Mouse (Mus musculus): ENCODE measurements around the gene Kcnk5. TPM values are rescaled to one million over a fixed set of nuclear protein-coding genes. Genes with fewer than 3 reads are reported as not detected.

The Kcnk5 gene
- polyA plus RNA-seq, 1 experiment, result 6.1 TPM

GRCm38 (mm10) chr14:20224576-20225218 lies 43.1 kb upstream of the Kcnk5 start:
- no peak for DNase-seq
- H3K36me3 ChIP-seq (ENCODE audit: control insufficient read depth, insufficient read depth, low read length), result no peaks in the 10 kb centered on the region
- 84% methylated on average over 10 of the region's 10 CpGs for WGBS
- no peak overlapping the region for H3K4me3 ChIP-seq (ENCODE audit: control insufficient read depth, insufficient read depth, low read length)
- no peaks in the 10 kb centered on the region for H3K27me3 ChIP-seq (ENCODE audit: control insufficient read depth, insufficient read depth, low read length)
- no peak overlapping the region for H3K27ac ChIP-seq (ENCODE audit: control insufficient read depth, insufficient read depth, low read length)
- TF ChIP-seq POLR2A (IDR thresholded peaks at IDR 0.05; ENCODE audit: control insufficient read depth, extremely low read depth, insufficient read depth, low read length, poor library complexity) (no peak), CTCF (IDR thresholded peaks at IDR 0.05; ENCODE audit: borderline replicate concordance, control insufficient read depth, extremely low read depth, insufficient read depth, low read length, poor library complexity) (no peak)
- H3K4me1 ChIP-seq (replicated peaks; ENCODE audit: control insufficient read depth, insufficient read depth, low read length), result peaks cover 5% of the 10 kb centered on the region; the same call in 1 of the 2 replicates

GRCm38 (mm10) chr14:20224163-20224562 lies 42.6 kb upstream of the Kcnk5 start:
- DNase-seq, result no peak
- TF ChIP-seq CTCF (IDR thresholded peaks at IDR 0.05; ENCODE audit: borderline replicate concordance, control insufficient read depth, extremely low read depth, insufficient read depth, low read length, poor library complexity) (no peak), POLR2A (IDR thresholded peaks at IDR 0.05; ENCODE audit: control insufficient read depth, extremely low read depth, insufficient read depth, low read length, poor library complexity) (no peak)
- Histone ChIP-seq H3K4me3 (ENCODE audit: control insufficient read depth, insufficient read depth, low read length) (no peak overlapping the region), H3K4me1 (replicated peaks; ENCODE audit: control insufficient read depth, insufficient read depth, low read length) (peaks cover 5% of the 10 kb centered on the region; the same call in 1 of the 2 replicates), H3K27ac (ENCODE audit: control insufficient read depth, insufficient read depth, low read length) (no peak overlapping the region), H3K36me3 (ENCODE audit: control insufficient read depth, insufficient read depth, low read length) (no peaks in the 10 kb centered on the region), H3K27me3 (ENCODE audit: control insufficient read depth, insufficient read depth, low read length) (no peaks in the 10 kb centered on the region)
- WGBS, result 55% methylated on average over 4 of the region's 4 CpGs

DNA sequence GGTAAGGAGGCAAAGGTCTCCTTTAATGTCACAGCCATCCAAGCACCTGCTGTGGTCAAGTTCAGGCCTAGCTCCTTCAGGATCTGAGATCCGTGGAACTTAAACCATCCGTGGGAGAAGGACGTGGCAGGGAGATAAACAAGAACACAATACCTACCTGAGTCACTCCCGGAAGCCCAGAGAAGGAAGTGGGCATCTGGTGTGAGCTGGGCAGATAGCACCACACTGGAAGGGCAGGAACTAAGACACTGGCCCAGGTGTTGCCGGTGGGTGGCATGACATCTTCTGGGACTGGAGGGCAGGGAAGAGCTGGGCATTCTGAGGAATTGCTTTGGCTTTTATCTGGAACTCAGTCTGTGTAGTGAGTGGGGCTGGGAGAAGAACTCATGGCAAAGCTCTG lies 41.6 kb upstream of the Kcnk5 start:
- H3K27ac ChIP-seq (ENCODE audit: control insufficient read depth, insufficient read depth, low read length), result no peak overlapping the region
- WGBS, result 12% methylated on average over 5 of the region's 5 CpGs
- H3K4me3 ChIP-seq (ENCODE audit: control insufficient read depth, insufficient read depth, low read length), result no peak overlapping the region

DNA sequence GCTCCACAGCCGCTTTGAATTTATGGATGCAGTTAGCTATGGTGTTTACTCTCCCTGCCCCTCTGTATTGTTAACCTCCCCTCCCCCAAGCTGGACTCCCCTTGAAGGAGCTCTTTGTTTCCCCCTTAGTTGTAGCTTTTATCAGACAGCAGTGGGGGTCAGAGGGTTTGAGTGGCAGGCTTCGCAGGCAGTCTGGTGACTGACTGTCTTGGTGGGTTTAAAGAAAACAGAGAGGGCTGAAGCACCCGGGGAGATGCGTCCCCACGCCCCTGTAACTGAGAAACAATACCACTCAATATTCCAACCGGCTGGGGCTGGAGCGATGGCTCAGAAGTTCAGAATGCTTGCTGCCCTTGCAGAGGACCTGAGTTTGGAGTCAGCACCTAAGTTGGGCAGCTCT lies 39.5 kb upstream of the Kcnk5 start:
- Histone ChIP-seq H3K4me1 (replicated peaks; ENCODE audit: control insufficient read depth, insufficient read depth, low read length) (peaks cover 5% of the 10 kb centered on the region; the same call in 1 of the 2 replicates), H3K27me3 (ENCODE audit: control insufficient read depth, insufficient read depth, low read length) (no peaks in the 10 kb centered on the region), H3K27ac (ENCODE audit: control insufficient read depth, insufficient read depth, low read length) (no peak overlapping the region), H3K36me3 (ENCODE audit: control insufficient read depth, insufficient read depth, low read length) (no peaks in the 10 kb centered on the region), H3K4me3 (ENCODE audit: control insufficient read depth, insufficient read depth, low read length) (no peak overlapping the region)
- no peak for TF ChIP-seq POLR2A (IDR thresholded peaks at IDR 0.05; ENCODE audit: control insufficient read depth, extremely low read depth, insufficient read depth, low read length, poor library complexity)
- TF ChIP-seq CTCF (IDR thresholded peaks at IDR 0.05; ENCODE audit: borderline replicate concordance, control insufficient read depth, extremely low read depth, insufficient read depth, low read length, poor library complexity), result no peak
- 96% methylated on average over 7 of the region's 7 CpGs for WGBS
- DNase-seq, result no peak

More for the DNA sequence above, 41.6 kb upstream of the Kcnk5 start:
- no peaks in the 10 kb centered on the region for H3K36me3 ChIP-seq (ENCODE audit: control insufficient read depth, insufficient read depth, low read length)
- TF ChIP-seq POLR2A (IDR thresholded peaks at IDR 0.05; ENCODE audit: control insufficient read depth, extremely low read depth, insufficient read depth, low read length, poor library complexity), result no peak
- no peak for TF ChIP-seq CTCF (IDR thresholded peaks at IDR 0.05; ENCODE audit: borderline replicate concordance, control insufficient read depth, extremely low read depth, insufficient read depth, low read length, poor library complexity)
- H3K27me3 ChIP-seq (ENCODE audit: control insufficient read depth, insufficient read depth, low read length), result no peaks in the 10 kb centered on the region
- H3K4me1 ChIP-seq (replicated peaks; ENCODE audit: control insufficient read depth, insufficient read depth, low read length), result peaks cover 5% of the 10 kb centered on the region; the same call in 1 of the 2 replicates
- DNase-seq, result no peak

GRCm38 (mm10) chr14:20219849-20220248 lies 38.2 kb upstream of the Kcnk5 start:
- H3K4me1 ChIP-seq (replicated peaks; ENCODE audit: control insufficient read depth, insufficient read depth, low read length), result peaks cover 8% of the 10 kb centered on the region; the same call in 1 of the 2 replicates
- no peak overlapping the region for H3K27ac ChIP-seq (ENCODE audit: control insufficient read depth, insufficient read depth, low read length)
- H3K4me3 ChIP-seq (ENCODE audit: control insufficient read depth, insufficient read depth, low read length), result no peak overlapping the region
- DNase-seq, result no peak
- 89% methylated on average over 1 of the region's 1 CpGs for WGBS
- H3K27me3 ChIP-seq (ENCODE audit: control insufficient read depth, insufficient read depth, low read length), result no peaks in the 10 kb centered on the region
- no peaks in the 10 kb centered on the region for H3K36me3 ChIP-seq (ENCODE audit: control insufficient read depth, insufficient read depth, low read length)
- TF ChIP-seq CTCF (IDR thresholded peaks at IDR 0.05; ENCODE audit: borderline replicate concordance, control insufficient read depth, extremely low read depth, insufficient read depth, low read length, poor library complexity), result no peak
- TF ChIP-seq POLR2A (IDR thresholded peaks at IDR 0.05; ENCODE audit: control insufficient read depth, extremely low read depth, insufficient read depth, low read length, poor library complexity), result no peak

- Histone ChIP-seq H3K36me3 (ENCODE audit: control insufficient read depth, insufficient read depth, low read length) (no peaks in the 10 kb centered on the region), H3K27ac (ENCODE audit: control insufficient read depth, insufficient read depth, low read length) (no peak overlapping the region), H3K4me1 (replicated peaks; ENCODE audit: control insufficient read depth, insufficient read depth, low read length) (0 out of 2 replicates have a peak, but pooled peaks cover 3% of the 10 kb centered on the region), H3K4me3 (ENCODE audit: control insufficient read depth, insufficient read depth, low read length) (no peak overlapping the region), H3K27me3 (ENCODE audit: control insufficient read depth, insufficient read depth, low read length) (no peaks in the 10 kb centered on the region)
- TF ChIP-seq POLR2A (IDR thresholded peaks at IDR 0.05; ENCODE audit: control insufficient read depth, extremely low read depth, insufficient read depth, low read length, poor library complexity), result no peak
- no peak for TF ChIP-seq CTCF (IDR thresholded peaks at IDR 0.05; ENCODE audit: borderline replicate concordance, control insufficient read depth, extremely low read depth, insufficient read depth, low read length, poor library complexity)
- no peak for DNase-seq
- 22% methylated on average over 3 of the region's 3 CpGs for WGBS
Measured at GRCm38 (mm10) chr14:20217299-20217864, 35.8 kb upstream of the Kcnk5 start.

All from thymus, adult 2 months (tissue).